In genomic region chr2:163951770-163952169, GRCm38 (mm10) we compare ENCODE assay signal across 8 mouse cellular contexts. TPM values are rescaled to one million over a fixed set of nuclear protein-coding genes. Genes with fewer than 3 reads are reported as not detected.
DNase-seq lines count a peak whose midpoint lies in the region; ATAC-seq and TF ChIP-seq lines count a peak whose summit lies in the region.

No protein-coding gene starts in this region.

- no peak for ATAC-seq in limb, embryonic 11.5 days (ENCODE audit: insufficient number of reproducible peaks, low FRiP score, low TSS enrichment, low read depth)
- ATAC-seq in neural tube, embryonic 14.5 days (ENCODE audit: low read depth) = peak; percentile 65; the same call in 1 of the 2 replicates
- ATAC-seq in activated CD4-positive, CD25-positive, alpha-beta regulatory T cell, adult 4 months = no peak

- H3ac ChIP-seq in C2C12 (ENCODE audit: control insufficient read depth, insufficient read length, low read depth) = no peak overlapping the region

- H3K4me2 ChIP-seq in limb, embryonic 11.5 days (ENCODE audit: low read depth, severe bottlenecking) = no peak overlapping the region
- H3K4me2 ChIP-seq in neural tube, embryonic 14.5 days (ENCODE audit: low read depth, low read length) = no peak overlapping the region

- H3K9me3 ChIP-seq in limb, embryonic 11.5 days (ENCODE audit: control insufficient read depth, low read length) = no peaks in the 10 kb centered on the region
- H3K9me3 ChIP-seq in neural tube, embryonic 14.5 days (ENCODE audit: control insufficient read depth, low read length) = no peaks in the 10 kb centered on the region

- no peaks in the 10 kb centered on the region for H3K79me3 ChIP-seq in C2C12 (ENCODE audit: low read depth)

- 27% methylated on average over 4 of the region's 4 CpGs for WGBS in limb, embryonic 11.5 days
- WGBS in neural tube, embryonic 14.5 days = 22% methylated on average over 4 of the region's 4 CpGs

- H3K4me3 ChIP-seq in C2C12 (ENCODE audit: insufficient read depth, poor library complexity, severe bottlenecking) = no peak overlapping the region
- no peak overlapping the region for H3K4me3 ChIP-seq in limb, embryonic 11.5 days (ENCODE audit: low read depth, low read length)
- no peak overlapping the region for H3K4me3 ChIP-seq in neural tube, embryonic 14.5 days (ENCODE audit: low read depth, low read length)

- peak; percentile 80 for DNase-seq in MN1 (ENCODE audit: low spot score)
- DNase-seq in cerebellum, adult 9-10 months = peak; percentile 91
- peak; percentile 54 for DNase-seq in gastrocnemius, adult 18-20 months (ENCODE audit: low spot score)
- DNase-seq in kidney, adult 8-10 months = peak; percentile 37 to 73
- DNase-seq in limb, embryonic 11.5 days (ENCODE audit: low spot score) = peak; percentile 63

- peaks cover 7% of the 10 kb centered on the region for H3K4me1 ChIP-seq in limb, embryonic 11.5 days (ENCODE audit: control insufficient read depth, insufficient read depth, low read length)
- no peaks in the 10 kb centered on the region for H3K4me1 ChIP-seq in neural tube, embryonic 14.5 days (ENCODE audit: control insufficient read depth, insufficient read depth, low read length)

- no peaks in the 10 kb centered on the region for H3K36me3 ChIP-seq in C2C12 (ENCODE audit: control insufficient read depth, insufficient read depth)
- no peaks in the 10 kb centered on the region for H3K36me3 ChIP-seq in limb, embryonic 11.5 days (ENCODE audit: control insufficient read depth, insufficient read depth, low read length)
- no peaks in the 10 kb centered on the region for H3K36me3 ChIP-seq in neural tube, embryonic 14.5 days (ENCODE audit: control insufficient read depth, insufficient read depth, low read length)

- no peaks in the 10 kb centered on the region for H3K79me2 ChIP-seq in C2C12 (ENCODE audit: control insufficient read depth, insufficient read depth)

- H3K27me3 ChIP-seq in C2C12 (ENCODE audit: control insufficient read depth, insufficient read depth, insufficient read length) = peaks cover 43% of the 10 kb centered on the region
- peaks cover 11% of the 10 kb centered on the region; the same call in 1 of the 2 replicates for H3K27me3 ChIP-seq in limb, embryonic 11.5 days (ENCODE audit: control insufficient read depth, insufficient read depth, low read length)
- no peaks in the 10 kb centered on the region for H3K27me3 ChIP-seq in neural tube, embryonic 14.5 days (ENCODE audit: control insufficient read depth, insufficient read depth, low read length)

- H3K9ac ChIP-seq in limb, embryonic 11.5 days (ENCODE audit: low read length) = no peak overlapping the region
- H3K9ac ChIP-seq in neural tube, embryonic 14.5 days (replicated peaks; ENCODE audit: low read depth, low read length) = no peak overlapping the region

- peak; percentile 40 for TF ChIP-seq CTCF in C2C12 (IDR thresholded peaks at IDR 0.05; ENCODE audit: control insufficient read depth, insufficient read depth, insufficient read length)

- H3K27ac ChIP-seq in limb, embryonic 11.5 days (replicated peaks; ENCODE audit: low read depth, low read length) = no peak overlapping the region
- H3K27ac ChIP-seq in neural tube, embryonic 14.5 days (ENCODE audit: low read depth, low read length) = no peak overlapping the region

TF ChIP-seq in C2C12, 6 proteins besides CTCF, POLR2A, EP300 and RAD21:
- TF ChIP-seq MAX (IDR thresholded peaks at IDR 0.05) (no peak), USF1 (IDR thresholded peaks at IDR 0.05; ENCODE audit: low read depth) (no peak), CEBPB (IDR thresholded peaks at IDR 0.05; ENCODE audit: low read depth) (no peak), MYOD1 (IDR thresholded peaks at IDR 0.05; ENCODE audit: control insufficient read depth, insufficient read length, low read depth) (no peak), MYOG (IDR thresholded peaks at IDR 0.05; ENCODE audit: control insufficient read depth, extremely low read depth, insufficient read length) (no peak), FOSL1 (IDR thresholded peaks at IDR 0.05; ENCODE audit: insufficient read depth, low read length, poor library complexity, severe bottlenecking) (no peak)

RNA-seq across cellular contexts. Expression of gene Rims4, which starts 33.3 kb away (rescaled TPM):
- not detected for polyA plus RNA-seq in C2C12 (2012; fragmentation: generic; extraction: Trizol)
- total RNA-seq in gastrocnemius, adult 18-20 months (2021) = 1 to 10 TPM; 1.4 to 3.2 TPM
- 0.06 and 0.16 TPM in 2 replicates for polyA plus RNA-seq in limb, embryonic 11.5 days (2014; fragmentation: Nextera tagmentation; extraction: Ambion mirVana)
- 6.1 and 8.3 TPM in 2 replicates for polyA plus RNA-seq in neural tube, embryonic 14.5 days (2014; fragmentation: Nextera tagmentation; extraction: Ambion mirVana)
- not detected for polyA plus RNA-seq in activated CD4-positive, CD25-positive, alpha-beta regulatory T cell, adult 4 months (2017; shearing (Covaris generic))

RNA-seq across cellular contexts. Expression of gene Ywhab, which starts 43.0 kb away (rescaled TPM):
- 114 TPM for polyA plus RNA-seq in C2C12 (2012; fragmentation: generic; extraction: Trizol)
- total RNA-seq in gastrocnemius, adult 18-20 months (2021) = 10 to 100 TPM; 39.3 to 42.4 TPM
- polyA plus RNA-seq in limb, embryonic 11.5 days (2014; fragmentation: Nextera tagmentation; extraction: Ambion mirVana) = 323 TPM in 2 replicates
- polyA plus RNA-seq in neural tube, embryonic 14.5 days (2014; fragmentation: Nextera tagmentation; extraction: Ambion mirVana) = 466 and 481 TPM in 2 replicates
- 10 to 100 TPM; 80.9 to 82.3 TPM for polyA plus RNA-seq in activated CD4-positive, CD25-positive, alpha-beta regulatory T cell, adult 4 months (2017; shearing (Covaris generic))
